Mouse (Mus musculus): ENCODE data around the gene Bach1. TPM values are rescaled to one million over a fixed set of nuclear protein-coding genes. Genes with fewer than 3 reads are reported as not detected.

The Bach1 gene
- polyA plus RNA-seq, 1 experiment, result 48.0 TPM

DNA sequence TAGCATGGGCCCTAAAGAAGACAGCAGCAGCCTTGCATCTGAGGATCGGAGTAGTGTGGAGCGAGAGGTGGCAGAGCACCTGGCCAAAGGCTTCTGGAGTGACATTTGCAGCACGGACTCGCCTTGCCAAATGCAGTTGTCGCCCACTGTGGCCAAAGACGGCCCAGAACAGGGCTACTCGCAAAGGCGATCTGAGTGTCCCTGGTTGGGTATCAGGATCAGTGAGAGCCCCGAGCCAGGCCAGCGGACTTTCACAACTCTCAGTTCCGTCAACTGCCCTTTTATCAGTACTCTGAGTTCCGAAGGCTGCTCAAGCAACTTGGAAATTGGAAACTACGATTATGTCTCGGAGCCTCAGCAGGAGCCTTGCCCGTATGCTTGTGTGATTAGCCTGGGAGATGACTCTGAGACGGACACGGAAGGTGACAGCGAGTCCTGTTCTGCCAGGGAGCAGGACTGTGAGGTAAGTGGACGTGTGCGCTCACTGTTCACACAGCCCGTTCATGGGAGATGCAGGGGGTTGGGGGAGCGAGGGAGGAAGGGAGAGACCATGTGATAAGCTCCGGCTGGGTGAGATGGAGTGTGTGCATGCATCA lies 21.0 kb downstream of the Bach1 start:
- Histone ChIP-seq H3K4me3 (ENCODE audit: insufficient read depth, low read length) (no peak overlapping the region), H3K27ac (ENCODE audit: insufficient read depth, low read length) (no peak overlapping the region), H3K4me1 (ENCODE audit: control insufficient read depth, insufficient read depth, low read length) (peaks cover 17% of the 10 kb centered on the region)
- TF ChIP-seq CTCF (IDR thresholded peaks at IDR 0.05; ENCODE audit: borderline replicate concordance, insufficient read depth, low read length) (no peak), POLR2A (IDR thresholded peaks at IDR 0.05; ENCODE audit: low read depth, low read length) (no peak)

DNA sequence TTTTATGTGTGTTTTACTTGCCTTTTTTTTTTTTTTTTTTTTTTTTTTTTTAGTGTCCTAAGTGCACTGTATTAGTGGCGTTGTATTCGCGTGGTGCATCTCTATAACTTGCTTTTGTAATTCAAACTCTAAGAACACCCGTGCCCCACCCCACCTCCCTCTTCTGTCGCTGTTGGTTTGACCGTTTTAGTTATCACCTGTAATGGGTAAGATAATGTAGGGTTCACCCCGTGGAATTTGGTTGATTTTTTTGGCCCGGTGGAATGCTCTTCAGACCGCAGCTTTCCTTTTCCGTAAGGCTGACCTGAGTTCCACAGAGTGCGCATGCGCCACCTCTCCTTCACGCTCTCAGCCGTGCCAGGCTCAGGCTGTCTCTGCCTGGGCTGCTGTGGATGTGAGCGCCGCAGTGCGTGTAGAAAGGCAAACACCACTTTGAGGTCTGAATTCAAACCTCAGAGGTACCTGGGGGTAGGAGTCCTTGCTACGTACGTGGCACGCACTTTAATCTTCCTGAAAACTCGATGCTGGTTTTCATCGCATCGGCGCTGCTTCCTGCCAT lies 22.2 kb downstream of the Bach1 start:
- Histone ChIP-seq H3K4me1 (ENCODE audit: control insufficient read depth, insufficient read depth, low read length) (peaks cover 10% of the 10 kb centered on the region), H3K27ac (ENCODE audit: insufficient read depth, low read length) (no peak overlapping the region), H3K4me3 (ENCODE audit: insufficient read depth, low read length) (no peak overlapping the region)
- no peak for TF ChIP-seq CTCF (IDR thresholded peaks at IDR 0.05; ENCODE audit: borderline replicate concordance, insufficient read depth, low read length)
- no peak for TF ChIP-seq POLR2A (IDR thresholded peaks at IDR 0.05; ENCODE audit: low read depth, low read length)

DNA sequence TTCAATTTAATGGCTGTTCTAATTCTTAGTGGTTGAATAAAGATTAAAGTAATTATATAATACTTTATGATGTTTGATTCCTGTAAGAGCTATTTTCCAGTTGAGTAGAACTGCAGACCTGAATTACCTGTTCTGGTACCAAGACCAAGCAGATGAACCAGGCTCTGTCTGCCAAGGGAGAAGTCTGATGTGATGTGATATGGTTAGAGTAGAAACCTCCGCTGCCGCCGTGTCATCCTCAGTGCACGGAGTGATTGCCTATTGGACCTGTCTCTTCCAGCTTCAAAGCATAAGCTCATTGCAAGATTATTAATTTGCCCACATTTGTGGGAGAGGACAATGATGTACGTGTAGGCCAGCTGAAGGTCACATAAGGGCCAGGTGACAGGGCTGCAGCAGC lies 24.1 kb downstream of the Bach1 start:
- H3K27ac ChIP-seq (ENCODE audit: insufficient read depth, low read length), result no peak overlapping the region
- peaks cover 7% of the 10 kb centered on the region; the same call in 1 of the 2 replicates for H3K4me1 ChIP-seq (ENCODE audit: control insufficient read depth, insufficient read depth, low read length)
- no peak overlapping the region for H3K4me3 ChIP-seq (ENCODE audit: insufficient read depth, low read length)
- no peak for TF ChIP-seq POLR2A (IDR thresholded peaks at IDR 0.05; ENCODE audit: low read depth, low read length)
- TF ChIP-seq CTCF (IDR thresholded peaks at IDR 0.05; ENCODE audit: borderline replicate concordance, insufficient read depth, low read length), result no peak

DNA sequence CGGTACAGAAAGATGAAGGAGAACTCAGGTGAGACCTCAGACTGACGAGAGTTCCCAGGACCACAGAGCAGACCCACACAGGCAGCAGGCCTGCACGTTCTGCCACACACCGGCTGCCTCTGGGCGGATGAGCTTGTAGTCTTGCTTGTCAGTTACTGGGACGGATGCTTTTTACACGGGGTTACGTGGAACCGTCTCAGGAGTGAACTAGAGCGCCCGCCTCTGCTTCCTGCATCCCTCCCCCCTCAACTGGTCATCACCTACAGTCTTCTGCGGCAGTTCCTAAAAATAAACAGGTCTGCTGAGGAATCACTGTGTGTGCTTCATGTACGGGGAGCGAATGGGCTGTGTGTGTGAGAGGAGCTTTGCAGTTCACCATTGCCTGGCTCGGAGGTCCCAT lies 24.7 kb downstream of the Bach1 start:
- no peak overlapping the region for H3K27ac ChIP-seq (ENCODE audit: insufficient read depth, low read length)
- H3K4me1 ChIP-seq (ENCODE audit: control insufficient read depth, insufficient read depth, low read length), result peaks cover 7% of the 10 kb centered on the region; the same call in 1 of the 2 replicates
- no peak for TF ChIP-seq CTCF (IDR thresholded peaks at IDR 0.05; ENCODE audit: borderline replicate concordance, insufficient read depth, low read length)
- no peak overlapping the region for H3K4me3 ChIP-seq (ENCODE audit: insufficient read depth, low read length)

DNA sequence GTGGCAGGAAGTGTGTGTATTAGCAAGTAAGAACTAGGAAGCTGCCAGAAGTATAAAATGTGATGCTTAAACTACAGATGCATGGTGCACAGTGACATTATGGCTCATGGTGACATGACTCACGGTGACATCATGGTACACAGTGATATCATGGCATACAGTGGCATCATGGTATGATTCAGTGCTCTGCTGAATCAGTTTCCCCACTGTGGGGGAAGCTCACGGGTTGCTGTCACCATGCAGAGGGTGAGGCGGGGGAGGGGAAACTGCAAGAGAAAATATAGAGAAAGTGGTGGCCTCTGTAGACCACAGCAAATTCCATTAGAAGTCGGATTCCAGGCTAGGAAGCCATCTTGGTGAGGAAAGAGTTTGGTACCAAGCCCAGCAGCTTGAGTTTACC lies 26.1 kb downstream of the Bach1 start:
- Histone ChIP-seq H3K4me3 (ENCODE audit: insufficient read depth, low read length) (no peak overlapping the region), H3K27ac (ENCODE audit: insufficient read depth, low read length) (no peak overlapping the region), H3K4me1 (ENCODE audit: control insufficient read depth, insufficient read depth, low read length) (peaks cover 7% of the 10 kb centered on the region; the same call in 1 of the 2 replicates)
- TF ChIP-seq CTCF (IDR thresholded peaks at IDR 0.05; ENCODE audit: borderline replicate concordance, insufficient read depth, low read length), result no peak
- no peak for TF ChIP-seq POLR2A (IDR thresholded peaks at IDR 0.05; ENCODE audit: low read depth, low read length)

DNA sequence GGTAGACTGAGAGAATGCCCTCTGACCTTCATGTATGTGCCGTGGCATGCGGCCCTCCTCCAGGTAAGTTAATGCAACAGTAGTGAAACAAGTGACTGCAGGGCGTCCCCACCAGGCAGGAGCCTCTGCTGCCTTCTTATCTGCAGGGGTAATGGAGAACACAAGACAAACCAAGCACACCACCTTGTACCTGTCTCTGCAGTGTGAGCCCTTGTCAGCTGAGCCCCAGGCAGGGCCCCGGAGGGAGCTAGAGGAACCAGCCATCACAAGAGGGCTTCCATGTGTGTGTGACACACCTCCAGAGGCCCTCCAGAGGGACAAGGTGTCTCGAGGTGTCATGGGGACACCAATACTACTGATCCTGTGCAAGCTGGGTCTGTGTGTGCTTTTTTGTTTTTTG lies 26.5 kb downstream of the Bach1 start:
- Histone ChIP-seq H3K4me3 (ENCODE audit: insufficient read depth, low read length) (no peak overlapping the region), H3K4me1 (ENCODE audit: control insufficient read depth, insufficient read depth, low read length) (0 out of 2 replicates have a peak, but pooled peaks cover 4% of the 10 kb centered on the region), H3K27ac (ENCODE audit: insufficient read depth, low read length) (no peak overlapping the region)
- TF ChIP-seq CTCF (IDR thresholded peaks at IDR 0.05; ENCODE audit: borderline replicate concordance, insufficient read depth, low read length), result no peak
- TF ChIP-seq POLR2A (IDR thresholded peaks at IDR 0.05; ENCODE audit: low read depth, low read length), result no peak

DNA sequence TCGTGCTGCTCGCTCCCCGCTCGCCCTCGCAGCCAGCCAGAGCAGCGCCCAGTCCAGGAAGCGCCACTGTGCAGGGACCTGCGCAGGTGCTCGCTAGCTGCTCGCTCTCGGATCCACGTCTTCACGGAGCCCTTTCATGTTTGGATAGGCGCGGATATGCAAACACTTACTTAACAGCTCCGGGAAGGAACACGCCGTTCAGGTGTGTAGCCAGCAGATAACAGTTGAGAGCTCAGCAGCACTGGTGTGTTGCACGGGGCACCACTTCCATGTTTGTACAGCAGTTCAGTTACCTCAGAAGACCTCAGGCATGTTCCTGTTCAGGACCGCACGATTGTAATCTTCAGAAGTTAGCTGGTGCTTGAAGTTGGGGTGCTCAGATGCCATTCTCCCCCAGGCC lies 27.2 kb downstream of the Bach1 start:
- no peak overlapping the region for H3K27ac ChIP-seq (ENCODE audit: insufficient read depth, low read length)
- H3K4me1 ChIP-seq (ENCODE audit: control insufficient read depth, insufficient read depth, low read length), result 0 out of 2 replicates have a peak, but pooled peaks cover 4% of the 10 kb centered on the region
- no peak for TF ChIP-seq CTCF (IDR thresholded peaks at IDR 0.05; ENCODE audit: borderline replicate concordance, insufficient read depth, low read length)
- TF ChIP-seq POLR2A (IDR thresholded peaks at IDR 0.05; ENCODE audit: low read depth, low read length), result no peak
- no peak overlapping the region for H3K4me3 ChIP-seq (ENCODE audit: insufficient read depth, low read length)

DNA sequence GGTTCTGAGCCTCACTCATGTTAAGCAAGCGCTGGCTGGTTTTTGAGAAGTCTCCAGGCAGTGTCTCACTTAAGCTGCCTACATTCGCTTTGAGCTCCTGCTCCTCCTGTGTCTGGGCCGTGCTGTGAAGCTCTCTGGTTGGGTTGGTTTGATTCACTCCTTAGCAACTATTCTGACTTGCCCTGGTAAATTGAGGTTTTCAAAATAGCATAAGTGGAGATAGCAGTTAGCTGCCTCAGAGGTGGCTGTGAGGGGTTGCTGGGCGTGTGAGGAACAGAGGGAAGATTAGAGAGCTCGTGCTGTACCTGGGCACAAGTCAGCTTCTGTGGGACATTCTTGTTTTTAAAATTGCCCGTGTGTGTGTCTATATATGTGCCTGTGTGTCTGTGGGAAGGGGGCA lies 27.6 kb downstream of the Bach1 start:
- Histone ChIP-seq H3K27ac (ENCODE audit: insufficient read depth, low read length) (no peak overlapping the region), H3K4me3 (ENCODE audit: insufficient read depth, low read length) (no peak overlapping the region), H3K4me1 (ENCODE audit: control insufficient read depth, insufficient read depth, low read length) (0 out of 2 replicates have a peak, but pooled peaks cover 4% of the 10 kb centered on the region)
- no peak for TF ChIP-seq CTCF (IDR thresholded peaks at IDR 0.05; ENCODE audit: borderline replicate concordance, insufficient read depth, low read length)
- no peak for TF ChIP-seq POLR2A (IDR thresholded peaks at IDR 0.05; ENCODE audit: low read depth, low read length)

DNA sequence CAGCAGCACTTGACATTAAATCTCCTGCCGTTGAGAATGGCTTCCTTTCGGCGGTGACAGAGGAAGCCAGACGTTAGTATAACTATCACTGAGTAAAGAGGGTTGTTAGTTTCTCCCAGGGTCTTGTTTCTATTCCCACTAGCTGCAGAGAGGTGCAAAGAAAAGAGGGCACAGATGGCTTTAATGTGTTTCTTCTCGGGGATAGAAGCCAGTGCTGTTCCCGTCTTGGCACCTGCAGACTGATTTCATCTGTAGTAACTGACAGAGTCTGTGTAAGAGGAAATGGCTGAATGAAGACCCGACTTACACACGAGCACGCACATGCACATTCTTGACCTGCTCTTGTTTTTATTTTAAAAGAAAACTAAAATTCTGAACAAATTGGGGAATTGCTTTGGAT lies 28.5 kb downstream of the Bach1 start:
- no peak for TF ChIP-seq CTCF (IDR thresholded peaks at IDR 0.05; ENCODE audit: borderline replicate concordance, insufficient read depth, low read length)
- no peak for TF ChIP-seq POLR2A (IDR thresholded peaks at IDR 0.05; ENCODE audit: low read depth, low read length)
- H3K4me1 ChIP-seq (ENCODE audit: control insufficient read depth, insufficient read depth, low read length), result 0 out of 2 replicates have a peak, but pooled peaks cover 4% of the 10 kb centered on the region
- no peak overlapping the region for H3K4me3 ChIP-seq (ENCODE audit: insufficient read depth, low read length)
- no peak overlapping the region for H3K27ac ChIP-seq (ENCODE audit: insufficient read depth, low read length)

DNA sequence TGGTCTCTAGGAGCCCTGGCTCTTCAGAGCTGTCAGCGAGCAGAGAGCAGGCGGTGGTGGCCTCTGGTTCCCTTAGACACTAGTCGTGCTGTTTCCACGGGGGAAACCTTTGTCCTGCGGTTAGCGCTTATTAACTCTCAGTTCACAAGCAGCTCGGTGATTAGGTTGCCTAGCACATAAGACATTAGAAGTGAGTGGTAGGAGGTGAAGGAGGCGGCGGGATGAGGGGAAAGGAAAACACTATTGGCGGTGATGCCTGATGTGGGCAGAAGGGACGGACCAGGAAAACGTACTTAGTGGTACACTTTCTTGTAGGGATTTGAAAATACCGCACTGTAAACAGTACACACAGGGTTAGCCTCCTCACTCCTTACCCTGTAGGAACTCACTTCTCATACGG lies 29.2 kb downstream of the Bach1 start:
- H3K4me1 ChIP-seq (ENCODE audit: control insufficient read depth, insufficient read depth, low read length), result 0 out of 2 replicates have a peak, but pooled peaks cover 4% of the 10 kb centered on the region
- H3K4me3 ChIP-seq (ENCODE audit: insufficient read depth, low read length), result no peak overlapping the region
- no peak overlapping the region for H3K27ac ChIP-seq (ENCODE audit: insufficient read depth, low read length)
- TF ChIP-seq POLR2A (IDR thresholded peaks at IDR 0.05; ENCODE audit: low read depth, low read length) (no peak), CTCF (IDR thresholded peaks at IDR 0.05; ENCODE audit: borderline replicate concordance, insufficient read depth, low read length) (no peak)
